Mouse (Mus musculus): ENCODE data around the gene Setd1a. TPM values are rescaled to one million over a fixed set of nuclear protein-coding genes. Genes with fewer than 3 reads are reported as not detected.

The Setd1a gene
- total and polyA plus RNA-seq, 3 experiments: 9.2 to 55.9 TPM; not detected in 1

DNA sequence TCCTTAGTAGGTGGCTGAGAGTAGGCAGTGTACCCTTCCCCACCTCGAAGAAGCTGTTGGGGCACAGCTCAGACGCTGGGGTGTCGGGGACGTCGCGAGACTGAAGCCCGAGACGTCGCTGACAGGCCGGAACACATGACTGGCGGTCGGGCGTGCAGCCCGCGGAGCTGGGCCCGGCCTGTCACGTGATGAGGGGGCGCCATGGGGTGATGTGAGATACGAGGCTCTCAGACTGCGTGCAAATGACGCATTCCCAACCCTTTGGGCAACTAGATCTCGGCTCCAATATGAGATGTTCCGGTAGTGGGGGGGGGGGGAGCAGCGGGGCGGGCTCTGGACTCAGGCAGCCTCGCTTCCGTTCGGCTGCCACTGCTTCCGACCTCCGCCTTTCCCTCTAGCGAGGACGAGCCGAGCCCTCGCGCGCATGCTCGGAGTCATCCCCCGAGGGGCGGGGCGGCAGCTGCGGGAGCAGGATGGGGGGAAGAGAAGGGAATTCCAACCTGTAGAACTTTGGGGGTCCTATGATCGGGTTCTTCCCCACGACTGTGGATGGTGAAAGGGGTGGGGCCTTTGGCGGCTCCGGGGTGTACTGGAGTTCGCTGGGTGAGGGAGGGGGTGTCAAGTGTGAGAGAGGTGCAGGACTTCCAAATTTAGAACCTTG, 65.0 kb downstream of the Setd1a start (continued):
- no peak for TF ChIP-seq ZNF384 (IDR thresholded peaks at IDR 0.05; ENCODE audit: low read depth, low read length)
- no peak for TF ChIP-seq POLR2AphosphoS5 (IDR thresholded peaks at IDR 0.05; ENCODE audit: borderline replicate concordance, low read depth, low read length)
- no peak for TF ChIP-seq MAFK (IDR thresholded peaks at IDR 0.05; ENCODE audit: borderline replicate concordance, low read depth, low read length)
- TF ChIP-seq BHLHE40 (IDR thresholded peaks at IDR 0.05; ENCODE audit: borderline replicate concordance, low read depth, low read length): peak; percentile 94

DNA sequence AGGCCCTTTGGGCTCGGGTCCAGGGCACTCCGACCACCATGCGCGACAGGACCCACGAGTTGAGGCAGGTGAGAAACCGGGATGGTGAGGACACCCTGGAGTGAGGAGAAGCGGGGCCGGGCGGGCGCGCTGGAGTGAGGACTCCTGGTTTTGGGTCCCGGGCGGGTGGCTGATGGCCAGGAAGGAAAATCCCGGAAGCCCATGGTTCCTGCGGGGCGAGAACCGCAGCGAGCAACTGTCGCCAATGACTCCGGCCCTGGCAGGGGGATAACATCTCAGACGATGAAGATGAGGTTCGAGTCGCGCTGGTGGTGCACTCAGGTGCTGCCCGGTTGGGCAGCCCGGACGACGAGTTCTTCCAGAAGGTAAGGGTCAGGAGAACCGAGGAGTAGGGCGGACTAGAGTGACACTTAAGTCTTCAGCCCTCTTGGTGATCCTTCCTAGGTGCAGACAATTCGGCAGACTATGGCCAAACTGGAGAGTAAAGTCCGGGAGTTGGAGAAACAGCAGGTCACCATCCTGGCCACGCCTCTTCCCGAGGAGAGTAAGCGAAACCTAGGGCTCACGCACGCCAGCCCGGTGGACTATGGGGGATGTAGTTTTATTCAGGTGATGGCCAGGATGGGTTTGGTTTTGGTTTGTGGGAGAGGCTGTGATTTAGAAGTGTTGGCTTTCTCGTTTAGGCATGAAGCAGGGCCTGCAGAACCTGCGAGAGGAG, 65.7 kb downstream of the Setd1a start:
- no peak; the same call in none of the 2 replicates for TF ChIP-seq KAT2A (conservative IDR thresholded peaks at IDR 0.05; ENCODE audit: low read depth, low read length)
- TF ChIP-seq USF2 (IDR thresholded peaks at IDR 0.05; ENCODE audit: borderline replicate concordance in 1 of 2, insufficient read depth in 1 of 2, low read depth in 1 of 2, low read length in 2 of 2): no peak
- no peak for TF ChIP-seq E2F4 (IDR thresholded peaks at IDR 0.05; ENCODE audit: borderline replicate concordance, low read depth, low read length)
- peak; percentile 34; the same call in 1 of the 2 replicates for TF ChIP-seq POLR2AphosphoS2 (IDR thresholded peaks at IDR 0.05; ENCODE audit: low read length)
- no peak for TF ChIP-seq BHLHE40 (IDR thresholded peaks at IDR 0.05; ENCODE audit: borderline replicate concordance, low read depth, low read length)
- 0 out of 2 replicates have a peak, but pooled peaks have one; percentile 16 for TF ChIP-seq MAX (IDR thresholded peaks at IDR 0.05; ENCODE audit: low read length)
- TF ChIP-seq ELF1 (IDR thresholded peaks at IDR 0.05; ENCODE audit: low read depth, low read length): peak; percentile 31; the same call in 1 of the 2 replicates
- TF ChIP-seq USF1 (IDR thresholded peaks at IDR 0.05; ENCODE audit: low read depth, low read length): 0 out of 2 replicates have a peak, but pooled peaks have one; percentile 25
- peak in 1 of 2 experiments; percentile 83; a peak in 2 of 4 replicates for TF ChIP-seq POLR2A (IDR thresholded peaks at IDR 0.05; ENCODE audit: control insufficient read depth in 1 of 2, insufficient read depth in 1 of 2, low read depth in 1 of 2, low read length in 2 of 2, poor library complexity in 1 of 2)
- TF ChIP-seq SMC3 (IDR thresholded peaks at IDR 0.05; ENCODE audit: low read depth, low read length): no peak
- peak; percentile 77 for TF ChIP-seq ZMIZ1 (IDR thresholded peaks at IDR 0.05; ENCODE audit: low read depth, low read length)
- TF ChIP-seq MXI1 (IDR thresholded peaks at IDR 0.05; ENCODE audit: low read depth, low read length): peak; percentile 73
- peak; percentile 46; the same call in 1 of the 2 replicates for TF ChIP-seq NELFE (IDR thresholded peaks at IDR 0.05; ENCODE audit: low read depth, low read length)
- TF ChIP-seq MAZ (IDR thresholded peaks at IDR 0.05; ENCODE audit: low read depth, low read length): no peak
- peak; percentile 77; the same call in 1 of the 2 replicates for TF ChIP-seq CHD1 (IDR thresholded peaks at IDR 0.05; ENCODE audit: low read depth, low read length)
- peak; percentile 97 for TF ChIP-seq HCFC1 (IDR thresholded peaks at IDR 0.05; ENCODE audit: low read depth, low read length)
- no peak for TF ChIP-seq ZC3H11A (IDR thresholded peaks at IDR 0.05; ENCODE audit: low read depth, low read length)
- TF ChIP-seq ZNF384 (IDR thresholded peaks at IDR 0.05; ENCODE audit: low read depth, low read length): no peak
- no peak for TF ChIP-seq ZKSCAN1 (IDR thresholded peaks at IDR 0.05; ENCODE audit: low read depth, low read length)
- TF ChIP-seq SIN3A (IDR thresholded peaks at IDR 0.05; ENCODE audit: low read length): peak; percentile 70
- peak; percentile 65; the same call in 1 of the 2 replicates for TF ChIP-seq TBP (IDR thresholded peaks at IDR 0.05; ENCODE audit: low read depth, low read length)
- TF ChIP-seq NRF1 (IDR thresholded peaks at IDR 0.05; ENCODE audit: insufficient read depth, low read depth, low read length, poor library complexity, severe bottlenecking): peak; percentile 55; the same call in 1 of the 2 replicates
- no peak for TF ChIP-seq UBTF (IDR thresholded peaks at IDR 0.05; ENCODE audit: borderline replicate concordance, insufficient read depth, low read depth, low read length)
- no peak for TF ChIP-seq CTCF (IDR thresholded peaks at IDR 0.05 in 2 of 3, conservative IDR thresholded peaks at IDR 0.05 in 1 of 3; ENCODE audit: control insufficient read depth in 1 of 3, insufficient read depth in 1 of 3, low read depth in 2 of 3, low read length in 3 of 3, poor library complexity in 1 of 3, severe bottlenecking in 1 of 3)
- no peak for TF ChIP-seq POLR2AphosphoS5 (IDR thresholded peaks at IDR 0.05; ENCODE audit: borderline replicate concordance, low read depth, low read length)
- TF ChIP-seq MYC (IDR thresholded peaks at IDR 0.05; ENCODE audit: low read depth, low read length): 0 out of 2 replicates have a peak, but pooled peaks have one; percentile 20
- H3K27me3 ChIP-seq (ENCODE audit: control insufficient read depth in 1 of 2, insufficient read depth in 2 of 2, low read length in 2 of 2): no peaks in the 10 kb centered on the region
- peak overlapping the region; percentile 78 to 92 for H3K4me3 ChIP-seq (ENCODE audit: control insufficient read depth in 1 of 2, insufficient read depth in 1 of 2, low read depth in 2 of 2, low read length in 2 of 2)
- peak overlapping the region; percentile 98 for H3K27ac ChIP-seq (ENCODE audit: control insufficient read depth, low read depth, low read length)
- DNase-seq (ENCODE audit: low read depth, low spot score): peak; percentile 88
- H3K9me3 ChIP-seq (replicated peaks; ENCODE audit: insufficient read depth, low read length): no peaks in the 10 kb centered on the region
- peaks cover 0 to 7% of the 10 kb centered on the region in 2 experiments; a peak in 1 of 4 replicates for H3K36me3 ChIP-seq (ENCODE audit: control insufficient read depth in 1 of 2, insufficient read depth in 2 of 2, low read length in 2 of 2)
- H3K9ac ChIP-seq (ENCODE audit: control insufficient read depth, low read depth, low read length, poor library complexity, severe bottlenecking): peak overlapping the region; percentile 99
- peaks cover 7% of the 10 kb centered on the region; the same call in 1 of the 2 replicates for H3K79me2 ChIP-seq (ENCODE audit: control insufficient read depth, insufficient read depth, low read length, poor library complexity)
- H3K4me1 ChIP-seq (ENCODE audit: control insufficient read depth in 1 of 2, insufficient read depth in 2 of 2, low read length in 2 of 2): 0 out of 4 replicates have a peak, but pooled peaks cover 0 to 10% of the 10 kb centered on the region in 2 experiments
